Mouse (Mus musculus): ENCODE measurements around the gene 2310011J03Rik. TPM values are rescaled to one million over a fixed set of nuclear protein-coding genes. Genes with fewer than 3 reads are reported as not detected.
"Not testable (repeated sequence)": the region's sequence is repeated elsewhere in the genome, so short reads cannot be mapped to it uniquely, and the experiment has no call there.

2310011J03Rik gene
- polyA plus RNA-seq, 1 experiment from 2014 or later = 60.2 TPM

GRCm38 (mm10) chr10:80348981-80349380, 28.6 kb upstream of the 2310011J03Rik start:
- H3K4me1 ChIP-seq = peaks cover 38% of the 10 kb centered on the region
- WGBS = 16% methylated on average over 26 of the region's 26 CpGs
- H3K27ac ChIP-seq = no peak overlapping the region
- H3K9me3 ChIP-seq = no peaks in the 10 kb centered on the region
- peak overlapping the region; percentile 44 for H3K4me3 ChIP-seq
- no peaks in the 10 kb centered on the region for H3K36me3 ChIP-seq (replicated peaks)
- DNase-seq (ENCODE audit: extremely low spot score, low spot score) = no peak
- peaks cover 100% of the 10 kb centered on the region for H3K27me3 ChIP-seq (ENCODE audit: poor library complexity, severe bottlenecking)

GRCm38 (mm10) chr10:80348244-80348781, 28.0 kb upstream of the 2310011J03Rik start, which contains the start of gene Adamtsl5:
Adamtsl5 (minus strand) TSS chr10:80348412.
- no peak within 1 kb of the TSS for H3K27ac ChIP-seq

GRCm38 (mm10) chr10:80347514-80347967, 27.2 kb upstream of the 2310011J03Rik start:
- WGBS = 14% methylated on average over 17 of the region's 17 CpGs
- Histone ChIP-seq H3K9me3 (no peaks in the 10 kb centered on the region), H3K27ac (no peak overlapping the region), H3K4me3 (peak overlapping the region; percentile 44; the same call in 1 of the 2 replicates), H3K27me3 (ENCODE audit: poor library complexity, severe bottlenecking) (peaks cover 100% of the 10 kb centered on the region), H3K36me3 (replicated peaks) (no peaks in the 10 kb centered on the region), H3K4me1 (peaks cover 53% of the 10 kb centered on the region)
- DNase-seq (ENCODE audit: extremely low spot score, low spot score) = no peak

More at GRCm38 (mm10) chr10:80348244-80348781, 28.0 kb upstream of the 2310011J03Rik start, which contains the start of gene Adamtsl5:
- no peak for DNase-seq (ENCODE audit: extremely low spot score, low spot score)
- H3K36me3 ChIP-seq (replicated peaks) = no peaks in the 10 kb centered on the region
- WGBS = under 1% methylated on average over 42 of the region's 42 CpGs
- no peaks in the 10 kb centered on the region for H3K9me3 ChIP-seq
- H3K27me3 ChIP-seq (ENCODE audit: poor library complexity, severe bottlenecking) = peaks cover 100% of the 10 kb centered on the region
- peak within 1 kb of the TSS; percentile 44 for H3K4me3 ChIP-seq
- H3K4me1 ChIP-seq = peaks cover 45% of the 10 kb centered on the region

GRCm38 (mm10) chr10:80345929-80346328, 25.6 kb upstream of the 2310011J03Rik start:
- not testable (repeated sequence) for H3K27ac ChIP-seq; DNase-seq (ENCODE audit: extremely low spot score, low spot score); H3K36me3 ChIP-seq (replicated peaks); H3K4me3 ChIP-seq; H3K9me3 ChIP-seq
- WGBS = 80% methylated on average over 6 of the region's 6 CpGs
- H3K4me1 ChIP-seq = peaks cover 69% of the 10 kb centered on the region
- peaks cover 100% of the 10 kb centered on the region for H3K27me3 ChIP-seq (ENCODE audit: poor library complexity, severe bottlenecking)

- H3K36me3 ChIP-seq (replicated peaks) = no peaks in the 10 kb centered on the region
- DNase-seq (ENCODE audit: extremely low spot score, low spot score) = no peak
- H3K4me1 ChIP-seq = peaks cover 77% of the 10 kb centered on the region
- H3K9me3 ChIP-seq = no peaks in the 10 kb centered on the region
- H3K4me3 ChIP-seq = peak overlapping the region; percentile 9; the same call in 1 of the 2 replicates
- H3K27ac ChIP-seq = 0 out of 2 replicates have a peak overlapping the region, but pooled peaks have one; percentile 45
- under 1% methylated on average over 16 of the region's 16 CpGs for WGBS
- peaks cover 100% of the 10 kb centered on the region for H3K27me3 ChIP-seq (ENCODE audit: poor library complexity, severe bottlenecking)
Observed at GRCm38 (mm10) chr10:80345122-80345521, 24.8 kb upstream of the 2310011J03Rik start.

GRCm38 (mm10) chr10:80344131-80344661, 23.9 kb upstream of the 2310011J03Rik start:
- Histone ChIP-seq H3K4me3 (peak overlapping the region; percentile 2; the same call in 1 of the 2 replicates), H3K27me3 (ENCODE audit: poor library complexity, severe bottlenecking) (peaks cover 99% of the 10 kb centered on the region), H3K36me3 (replicated peaks) (no peaks in the 10 kb centered on the region), H3K4me1 (peaks cover 79% of the 10 kb centered on the region), H3K9me3 (no peaks in the 10 kb centered on the region), H3K27ac (no peak overlapping the region)
- no peak for DNase-seq (ENCODE audit: extremely low spot score, low spot score)
- WGBS = 41% methylated on average over 9 of the region's 9 CpGs

GRCm38 (mm10) chr10:80343425-80343895, 23.1 kb upstream of the 2310011J03Rik start:
- DNase-seq (ENCODE audit: extremely low spot score, low spot score) = no peak
- Histone ChIP-seq H3K27me3 (ENCODE audit: poor library complexity, severe bottlenecking) (peaks cover 94% of the 10 kb centered on the region), H3K9me3 (no peaks in the 10 kb centered on the region), H3K27ac (no peak overlapping the region), H3K36me3 (replicated peaks) (no peaks in the 10 kb centered on the region), H3K4me1 (peaks cover 71% of the 10 kb centered on the region), H3K4me3 (peak overlapping the region; percentile 51)
- WGBS = 29% methylated on average over 13 of the region's 13 CpGs

GRCm38 (mm10) chr10:80342749-80343424, 22.6 kb upstream of the 2310011J03Rik start:
- H3K4me1 ChIP-seq = peaks cover 65% of the 10 kb centered on the region
- H3K4me3 ChIP-seq = peak overlapping the region; percentile 51
- peak; percentile 72 for DNase-seq (ENCODE audit: extremely low spot score, low spot score)
- under 1% methylated on average over 32 of the region's 33 CpGs for WGBS
- H3K27ac ChIP-seq = no peak overlapping the region
- H3K36me3 ChIP-seq (replicated peaks) = no peaks in the 10 kb centered on the region
- H3K9me3 ChIP-seq = no peaks in the 10 kb centered on the region
- peaks cover 94% of the 10 kb centered on the region for H3K27me3 ChIP-seq (ENCODE audit: poor library complexity, severe bottlenecking)

- Histone ChIP-seq H3K27me3 (ENCODE audit: poor library complexity, severe bottlenecking) (peaks cover 90% of the 10 kb centered on the region), H3K36me3 (replicated peaks) (no peaks in the 10 kb centered on the region), H3K4me1 (peaks cover 60% of the 10 kb centered on the region), H3K27ac (0 out of 2 replicates have a peak overlapping the region, but pooled peaks have one; percentile 3), H3K9me3 (no peaks in the 10 kb centered on the region), H3K4me3 (peak overlapping the region; percentile 51)
- no peak for DNase-seq (ENCODE audit: extremely low spot score, low spot score)
- under 1% methylated on average over 26 of the region's 26 CpGs for WGBS
Observed at GRCm38 (mm10) chr10:80342305-80342748, 22.0 kb upstream of the 2310011J03Rik start.

GRCm38 (mm10) chr10:80341491-80342304, 21.4 kb upstream of the 2310011J03Rik start:
- DNase-seq (ENCODE audit: extremely low spot score, low spot score) = no peak
- Histone ChIP-seq H3K27ac (0 out of 2 replicates have a peak overlapping the region, but pooled peaks have one; percentile 4), H3K4me1 (peaks cover 58% of the 10 kb centered on the region), H3K4me3 (peak overlapping the region; percentile 51), H3K9me3 (no peaks in the 10 kb centered on the region), H3K36me3 (replicated peaks) (no peaks in the 10 kb centered on the region), H3K27me3 (ENCODE audit: poor library complexity, severe bottlenecking) (peaks cover 86% of the 10 kb centered on the region)
- WGBS = 2% methylated on average over 47 of the region's 47 CpGs

- Histone ChIP-seq H3K4me3 (peak overlapping the region; percentile 51), H3K9me3 (no peaks in the 10 kb centered on the region), H3K27me3 (ENCODE audit: poor library complexity, severe bottlenecking) (peaks cover 86% of the 10 kb centered on the region), H3K36me3 (replicated peaks) (no peaks in the 10 kb centered on the region), H3K27ac (no peak overlapping the region), H3K4me1 (peaks cover 58% of the 10 kb centered on the region)
- 10% methylated on average over 21 of the region's 21 CpGs for WGBS
- no peak for DNase-seq (ENCODE audit: extremely low spot score, low spot score)
Observed at GRCm38 (mm10) chr10:80341026-80341425, 20.7 kb upstream of the 2310011J03Rik start.
